Mouse (Mus musculus) liver, adult 2 months (tissue): ENCODE results near the gene Rtkn2.

ENCODE experiments used
- CTCF ChIP-seq: fragments of 200-500 bp; IDR thresholded peaks from 2 replicates; pipeline ENCODE4 v1.5.1; 2011; ENCODE audit warnings: low read depth, low read length, control low read depth
- POLR2A ChIP-seq: fragments of 200-500 bp; IDR thresholded peaks from 2 replicates; pipeline ENCODE4 v1.6.1; 2011; ENCODE audit warnings: low read length, control low read depth; ENCODE audit not compliant: insufficient read depth; ENCODE audit errors: extremely low read depth

DNA sequence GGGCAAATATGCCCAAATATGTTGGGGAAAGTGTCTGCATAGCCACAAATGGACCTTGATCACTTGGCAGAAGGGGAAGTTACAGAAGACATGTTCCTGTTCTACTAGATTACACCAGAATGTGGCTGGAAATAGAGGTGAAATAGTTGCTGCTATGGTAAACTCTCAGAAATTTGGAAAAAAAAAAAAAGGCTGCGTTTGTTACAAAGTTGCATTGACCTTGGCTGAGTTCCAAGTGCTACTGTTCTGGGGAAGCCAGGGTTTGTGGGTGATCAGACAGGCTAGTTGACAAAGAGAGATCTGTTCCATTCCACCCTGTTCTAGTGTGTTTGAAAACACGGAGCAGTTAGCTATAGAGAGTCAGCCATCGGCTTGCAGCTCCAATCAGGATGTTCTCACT, 19.4 kb upstream of the Rtkn2 start:
- TF ChIP-seq CTCF, result no peak
- TF ChIP-seq POLR2A, result no peak
